Mouse (Mus musculus) kidney, adult 11 months (tissue): Measurements from ENCODE around the gene Sesn2.
A peak's percentile ranks its signal among the peaks of the same experiment; 100 is the strongest.
"Not testable (repeated sequence)": the region's sequence is repeated elsewhere in the genome, so short reads cannot be mapped to it uniquely, and the experiment has no call there.

Experiments used
- DNase-seq: peaks from one replicate; pipeline ENCODE4 v3.0.0; 2022

The Sesn2 gene

GRCm38 (mm10) chr4:132510352-132510798 is at the start of gene Sesn2:
TSS of gene Sesn2 (minus strand) at chr4:132510501.
- DNase-seq, result peak; percentile 98

DNA sequence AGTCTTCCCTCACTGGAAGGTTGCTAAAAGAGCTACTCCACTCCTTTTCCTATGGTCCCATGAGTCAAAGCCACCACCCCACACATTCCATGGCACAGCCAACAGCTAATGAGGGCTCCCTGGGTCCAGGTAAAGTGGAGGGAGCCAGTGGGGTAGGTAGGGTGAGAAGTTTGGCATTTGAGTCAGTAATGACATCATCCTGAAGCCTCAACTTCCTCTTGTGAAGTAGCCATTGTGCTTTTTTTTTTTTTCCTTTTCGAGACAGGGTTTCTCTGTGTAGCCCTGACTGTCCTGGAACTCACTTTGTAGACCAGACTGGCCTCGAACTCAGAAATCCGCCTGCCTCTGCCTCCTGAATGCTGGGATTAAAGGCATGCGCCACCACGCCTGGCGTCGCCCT is 45.2 kb upstream of the Sesn2 start:
- DNase-seq, result not testable (repeated sequence)

DNA sequence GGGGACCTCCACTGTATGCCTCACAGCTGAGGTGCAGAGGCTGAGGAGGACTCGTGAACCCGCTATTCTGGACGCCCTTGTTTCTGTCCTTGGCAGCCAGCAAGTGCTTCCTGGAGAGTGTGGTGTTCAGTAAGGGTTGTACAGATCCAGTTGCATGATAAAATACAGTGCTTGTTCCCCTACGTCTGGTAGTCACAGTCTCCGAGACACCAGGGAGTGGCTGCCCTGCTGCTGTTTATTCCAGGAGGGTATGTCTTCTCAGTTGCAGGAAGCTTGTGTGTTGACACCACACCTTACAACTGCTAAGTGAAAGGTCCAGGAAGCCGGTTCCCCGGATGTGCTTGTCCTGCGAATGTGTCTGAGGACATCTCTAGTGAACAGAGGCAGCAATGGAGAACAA is 44.4 kb upstream of the Sesn2 start:
- no peak for DNase-seq

DNA sequence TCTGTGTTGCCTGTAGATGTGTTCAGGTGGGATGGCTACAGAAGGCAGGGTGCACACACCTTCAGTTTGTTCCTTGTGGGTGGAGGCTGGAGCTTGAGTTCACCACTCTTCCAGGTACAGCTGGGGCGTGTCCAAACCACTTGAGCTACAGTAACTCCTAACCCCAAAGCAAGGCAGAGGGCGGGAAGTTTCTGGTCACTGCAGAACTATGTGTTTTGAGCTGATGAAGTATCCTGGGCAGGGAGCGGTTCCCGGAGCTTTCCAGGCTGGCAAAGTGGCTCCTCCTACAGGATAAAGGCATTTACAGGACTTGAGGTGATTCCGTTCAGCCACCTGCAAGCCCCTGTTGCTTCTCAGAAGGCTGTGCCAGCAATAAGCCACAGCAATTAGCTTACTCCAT is 43.9 kb upstream of the Sesn2 start:
- DNase-seq, result no peak

GRCm38 (mm10) chr4:132545851-132546250 is 35.5 kb upstream of the Sesn2 start:
- peak; percentile 63 for DNase-seq

GRCm38 (mm10) chr4:132542724-132543123 is 32.4 kb upstream of the Sesn2 start:
- no peak for DNase-seq

GRCm38 (mm10) chr4:132541413-132541812 is 31.1 kb upstream of the Sesn2 start:
- no peak for DNase-seq

GRCm38 (mm10) chr4:132539481-132539880 is 29.2 kb upstream of the Sesn2 start:
- no peak for DNase-seq

- DNase-seq, result peak; percentile 92
Measured at GRCm38 (mm10) chr4:132535406-132536121, 25.3 kb upstream of the Sesn2 start, which contains the start of gene Dnajc8. TSS of gene Dnajc8 (plus strand) at chr4:132535550.

GRCm38 (mm10) chr4:132532981-132533916 is 22.9 kb upstream of the Sesn2 start, which contains the start of gene Atpif1:
TSS of gene Atpif1 (minus strand) at chr4:132533659.
- DNase-seq, result peak; percentile 88

- DNase-seq, result peak; percentile 66
Measured at GRCm38 (mm10) chr4:132532496-132532895, 22.2 kb upstream of the Sesn2 start.

DNA sequence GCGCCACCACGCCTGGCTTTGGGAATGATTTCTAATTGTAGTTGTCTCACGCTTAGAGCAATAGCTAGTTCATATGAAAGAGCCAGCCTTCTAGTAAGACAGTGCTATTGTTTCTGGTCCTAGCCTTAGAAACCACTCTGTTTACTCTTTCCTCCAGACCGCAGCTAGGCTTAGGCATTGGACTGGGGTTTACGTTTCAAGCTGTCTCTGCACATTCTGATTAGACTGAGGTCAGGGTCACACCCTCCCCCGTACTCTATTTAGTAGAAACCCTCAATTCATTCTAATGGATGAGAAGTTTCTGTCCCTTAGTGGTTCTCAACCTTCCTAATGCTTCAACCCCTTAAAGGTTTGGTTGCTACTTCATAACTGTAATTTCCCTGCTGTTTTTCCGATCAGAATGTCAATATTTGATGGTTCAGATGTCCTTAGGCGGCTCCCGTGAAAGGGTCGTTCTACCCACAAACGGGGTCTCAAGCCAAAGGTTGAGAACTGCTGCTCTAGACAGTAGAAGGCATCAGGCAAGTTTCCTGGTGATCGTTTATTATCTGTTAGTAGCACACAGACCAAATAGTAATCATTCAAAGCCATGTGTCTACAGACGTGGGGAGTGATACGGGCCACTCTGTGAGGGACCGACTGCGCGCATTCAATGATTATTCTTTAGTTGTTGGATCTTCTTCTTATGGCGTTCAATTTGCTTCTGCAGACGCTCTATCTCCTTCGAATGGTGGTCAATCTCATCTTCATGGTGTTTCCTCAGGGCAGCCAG is 19.9 kb upstream of the Sesn2 start:
- DNase-seq, result no peak

GRCm38 (mm10) chr4:132529344-132529743 is 19.0 kb upstream of the Sesn2 start:
- DNase-seq, result peak; percentile 51

DNA sequence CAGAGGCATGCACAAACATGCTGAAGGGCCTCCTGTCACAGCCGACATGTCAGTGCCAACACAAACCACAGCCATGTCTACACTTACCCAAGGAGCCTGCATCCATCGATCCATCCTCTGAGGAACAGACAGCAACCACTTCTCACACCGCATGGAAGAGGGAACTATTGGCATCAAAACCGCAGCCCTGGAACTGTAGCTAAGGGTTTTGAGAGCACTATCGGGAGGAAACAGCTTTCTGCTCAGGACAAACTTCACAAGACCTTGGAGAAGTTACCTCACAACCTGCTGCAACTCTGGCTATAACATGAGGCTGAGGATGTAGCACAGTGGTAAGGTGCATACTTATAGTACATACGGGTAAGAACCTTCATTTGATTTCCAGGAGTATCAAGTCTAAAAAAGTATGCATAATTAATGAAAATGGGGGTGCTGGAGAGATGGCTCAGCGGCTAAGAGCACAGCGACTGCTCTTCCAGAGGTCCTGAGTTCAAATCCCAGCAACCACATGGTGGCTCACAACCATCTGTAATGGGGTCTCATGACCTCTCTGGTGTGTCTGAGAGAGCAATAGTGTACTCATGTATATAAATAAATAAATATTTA is 17.7 kb upstream of the Sesn2 start:
- no peak for DNase-seq

GRCm38 (mm10) chr4:132526678-132527077 is 16.4 kb upstream of the Sesn2 start:
- DNase-seq, result no peak

GRCm38 (mm10) chr4:132524808-132525207 is 14.5 kb upstream of the Sesn2 start:
- DNase-seq, result no peak

- DNase-seq, result no peak
Measured at GRCm38 (mm10) chr4:132524321-132524741, 14.0 kb upstream of the Sesn2 start.

GRCm38 (mm10) chr4:132519188-132519587 is 8.9 kb upstream of the Sesn2 start:
- DNase-seq, result no peak

DNA sequence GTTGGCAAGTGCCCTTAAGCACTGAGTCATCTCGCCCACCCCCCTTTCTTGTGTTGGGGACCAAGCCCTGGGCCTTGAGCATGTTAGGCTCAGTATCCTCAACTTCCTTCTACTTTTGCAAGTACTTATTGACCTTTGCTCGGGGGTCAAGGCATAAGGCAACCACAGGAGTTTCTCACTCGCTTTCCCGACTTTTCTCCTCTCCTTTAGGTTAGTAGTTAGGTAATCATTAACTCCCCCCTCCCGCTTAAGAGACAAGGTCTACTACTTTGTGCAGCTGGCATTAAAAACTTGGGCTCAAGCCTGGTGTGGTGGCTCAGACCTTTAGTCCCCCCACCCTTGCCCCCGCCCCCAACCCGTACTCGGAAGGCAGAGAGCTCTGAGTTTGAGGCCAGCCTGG is 7.8 kb upstream of the Sesn2 start:
- peak; percentile 84 for DNase-seq

GRCm38 (mm10) chr4:132515369-132516155 is 5.3 kb upstream of the Sesn2 start:
- DNase-seq, result peak; percentile 98

DNA sequence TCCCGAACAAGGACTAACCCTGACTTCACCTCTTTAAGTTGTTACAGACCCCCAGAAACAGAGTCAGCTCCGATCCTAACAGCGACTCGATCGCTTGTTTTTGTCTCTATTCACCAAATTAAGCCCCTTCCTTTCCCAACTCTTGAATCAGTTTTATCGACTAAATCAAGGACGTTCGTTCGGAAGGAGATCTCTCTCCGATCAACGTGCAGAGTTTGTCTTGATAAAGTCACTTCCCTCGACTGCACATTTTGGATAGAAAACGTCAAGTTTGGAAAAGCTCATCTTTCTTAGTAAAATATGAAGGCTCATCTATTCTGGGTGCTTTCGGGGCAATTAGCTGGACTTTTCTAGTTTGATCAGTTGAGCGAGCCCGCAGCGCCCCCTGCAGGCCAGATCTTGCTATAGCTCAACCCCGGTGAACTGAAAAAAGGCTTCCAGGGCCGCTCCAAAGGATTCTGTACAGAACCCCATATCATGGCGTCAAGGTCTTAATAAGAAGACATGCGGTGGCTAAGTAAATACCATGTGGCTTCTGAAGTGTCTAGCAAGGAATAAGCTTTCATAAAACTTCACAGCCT is 4.3 kb upstream of the Sesn2 start:
- DNase-seq, result peak; percentile 72
